Mouse (Mus musculus): ENCODE results near the gene Scube1. TPM values are rescaled to one million over a fixed set of nuclear protein-coding genes. Genes with fewer than 3 reads are reported as not detected.

The Scube1 gene
- polyA plus RNA-seq, 2 experiments: 13.9 to 31.2 TPM

DNA sequence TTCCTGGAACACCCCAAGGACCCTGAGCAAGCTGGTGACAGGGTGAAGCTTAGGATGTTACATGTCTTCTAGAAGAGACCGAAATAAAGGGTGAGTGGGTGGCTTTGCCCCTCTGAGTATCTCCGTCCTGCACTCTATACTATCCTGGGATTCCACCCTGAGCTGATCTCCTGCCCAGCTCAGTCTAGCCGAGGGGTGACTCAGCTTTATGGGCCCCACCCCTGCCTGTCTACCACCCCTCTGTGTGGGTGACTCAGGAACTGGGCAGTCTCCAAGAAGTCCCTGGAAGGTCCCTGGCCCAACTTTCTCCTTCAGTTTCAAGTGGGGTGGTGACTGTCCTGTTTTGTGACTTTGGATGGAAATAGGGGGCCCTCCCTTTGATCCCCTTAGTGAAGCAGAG lies 159.4 kb downstream of the Scube1 start:
- Histone ChIP-seq H3K36me3 (ENCODE audit: control insufficient read depth, insufficient read depth, low read length) (no peaks in the 10 kb centered on the region), H3K4me1 (ENCODE audit: control insufficient read depth, insufficient read depth, low read length) (peaks cover 15% of the 10 kb centered on the region), H3K4me3 (replicated peaks; ENCODE audit: low read length) (no peak overlapping the region), H3K27ac (replicated peaks; ENCODE audit: low read depth, low read length) (no peak overlapping the region), H3K9ac (ENCODE audit: low read depth, low read length, severe bottlenecking) (no peak overlapping the region), H3K4me2 (replicated peaks; ENCODE audit: low read depth, low read length, severe bottlenecking) (no peak overlapping the region), H3K9me3 (ENCODE audit: control insufficient read depth, low read length) (no peaks in the 10 kb centered on the region), H3K27me3 (ENCODE audit: control insufficient read depth, insufficient read depth, low read length) (no peaks in the 10 kb centered on the region)
- TF ChIP-seq POLR2A (IDR thresholded peaks at IDR 0.05; ENCODE audit: borderline replicate concordance, extremely low read depth, insufficient read depth, insufficient read length): no peak
- ATAC-seq (ENCODE audit: low FRiP score, low read depth): no peak
- DNase-seq (ENCODE audit: low spot score): no peak
- WGBS: 88% methylated on average over 3 of the region's 3 CpGs

DNA sequence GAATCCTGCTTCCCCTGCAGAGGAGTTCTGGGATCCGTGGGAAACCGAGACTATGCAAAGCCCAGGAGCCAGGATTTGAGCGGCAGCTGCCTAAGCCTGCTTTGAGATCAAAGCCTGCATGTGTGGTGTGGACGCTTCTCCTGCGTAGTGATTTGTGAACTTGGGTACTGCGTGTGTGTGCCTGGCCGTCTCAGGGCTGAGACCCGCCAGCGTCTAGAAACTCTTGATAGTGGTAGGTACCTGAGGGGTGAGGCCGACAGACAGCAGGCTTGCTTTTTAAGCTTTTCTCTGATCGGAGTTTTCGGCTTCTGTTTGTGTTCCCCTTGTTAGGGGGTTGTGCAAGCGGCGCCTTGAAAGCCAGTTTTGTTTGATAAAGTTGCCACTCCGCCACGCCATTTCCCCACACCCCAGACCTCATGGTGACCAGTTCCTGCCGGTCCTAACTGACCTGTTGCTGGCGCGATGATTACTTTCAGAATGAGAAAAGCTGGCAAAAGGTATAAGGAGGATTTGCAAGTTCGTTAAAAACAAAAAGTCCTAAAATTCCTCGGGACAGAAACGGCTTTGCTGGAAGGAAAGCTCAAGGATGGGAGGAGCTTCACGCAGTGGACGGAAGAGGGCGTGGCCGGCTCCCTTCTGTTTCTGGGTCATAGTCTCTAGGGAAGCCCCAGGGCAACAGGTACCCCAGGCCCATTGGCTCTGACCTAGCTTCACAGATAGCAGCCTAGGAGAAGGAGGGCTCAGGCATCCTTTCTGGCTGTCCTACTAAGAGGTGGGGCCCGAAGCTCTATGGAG lies 160.8 kb downstream of the Scube1 start:
- Histone ChIP-seq H3K9me3 (ENCODE audit: control insufficient read depth, low read length) (no peaks in the 10 kb centered on the region), H3K27me3 (ENCODE audit: control insufficient read depth, insufficient read depth, low read length) (no peaks in the 10 kb centered on the region), H3K9ac (ENCODE audit: low read depth, low read length, severe bottlenecking) (peak overlapping the region; percentile 59), H3K4me2 (replicated peaks; ENCODE audit: low read depth, low read length, severe bottlenecking) (peak overlapping the region; percentile 95), H3K36me3 (ENCODE audit: control insufficient read depth, insufficient read depth, low read length) (no peaks in the 10 kb centered on the region), H3K4me3 (replicated peaks; ENCODE audit: low read length) (peak overlapping the region; percentile 49), H3K4me1 (ENCODE audit: control insufficient read depth, insufficient read depth, low read length) (peaks cover 15% of the 10 kb centered on the region), H3K27ac (replicated peaks; ENCODE audit: low read depth, low read length) (no peak overlapping the region)
- DNase-seq (ENCODE audit: low spot score): peak; percentile 50
- TF ChIP-seq POLR2A (IDR thresholded peaks at IDR 0.05; ENCODE audit: borderline replicate concordance, extremely low read depth, insufficient read depth, insufficient read length): no peak
- 2% methylated on average over 27 of the region's 27 CpGs for WGBS
- ATAC-seq (ENCODE audit: low FRiP score, low read depth): peak; percentile 38; the same call in 1 of the 2 replicates

- peak within 1 kb of the TSS; percentile 59 for H3K9ac ChIP-seq (ENCODE audit: low read depth, low read length, severe bottlenecking)
- H3K27me3 ChIP-seq (ENCODE audit: control insufficient read depth, insufficient read depth, low read length): no peaks in the 10 kb centered on the region
- H3K27ac ChIP-seq (replicated peaks; ENCODE audit: low read depth, low read length): no peak within 1 kb of the TSS
- H3K36me3 ChIP-seq (ENCODE audit: control insufficient read depth, insufficient read depth, low read length): no peaks in the 10 kb centered on the region
- peak within 1 kb of the TSS; percentile 49 for H3K4me3 ChIP-seq (replicated peaks; ENCODE audit: low read length)
- TF ChIP-seq POLR2A (IDR thresholded peaks at IDR 0.05; ENCODE audit: borderline replicate concordance, extremely low read depth, insufficient read depth, insufficient read length): no peak
- H3K4me1 ChIP-seq (ENCODE audit: control insufficient read depth, insufficient read depth, low read length): peaks cover 15% of the 10 kb centered on the region
- H3K4me2 ChIP-seq (replicated peaks; ENCODE audit: low read depth, low read length, severe bottlenecking): peak within 1 kb of the TSS; percentile 95
- no peaks in the 10 kb centered on the region for H3K9me3 ChIP-seq (ENCODE audit: control insufficient read depth, low read length)
- 0% methylated on average over 26 of the region's 28 CpGs for whole genome bisulfite sequencing
- peak; percentile 24 for ATAC-seq (ENCODE audit: low FRiP score, low read depth)
- no peak for DNase-seq (ENCODE audit: low spot score)
Observed at GRCm38 (mm10) chr15:83563327-83563856, 161.4 kb downstream of the Scube1 start, which contains the start of the genes Tspo and Mcat. TSS of gene Tspo (plus strand) at chr15:83563592. TSS of gene Mcat (minus strand) at chr15:83563787.

DNA sequence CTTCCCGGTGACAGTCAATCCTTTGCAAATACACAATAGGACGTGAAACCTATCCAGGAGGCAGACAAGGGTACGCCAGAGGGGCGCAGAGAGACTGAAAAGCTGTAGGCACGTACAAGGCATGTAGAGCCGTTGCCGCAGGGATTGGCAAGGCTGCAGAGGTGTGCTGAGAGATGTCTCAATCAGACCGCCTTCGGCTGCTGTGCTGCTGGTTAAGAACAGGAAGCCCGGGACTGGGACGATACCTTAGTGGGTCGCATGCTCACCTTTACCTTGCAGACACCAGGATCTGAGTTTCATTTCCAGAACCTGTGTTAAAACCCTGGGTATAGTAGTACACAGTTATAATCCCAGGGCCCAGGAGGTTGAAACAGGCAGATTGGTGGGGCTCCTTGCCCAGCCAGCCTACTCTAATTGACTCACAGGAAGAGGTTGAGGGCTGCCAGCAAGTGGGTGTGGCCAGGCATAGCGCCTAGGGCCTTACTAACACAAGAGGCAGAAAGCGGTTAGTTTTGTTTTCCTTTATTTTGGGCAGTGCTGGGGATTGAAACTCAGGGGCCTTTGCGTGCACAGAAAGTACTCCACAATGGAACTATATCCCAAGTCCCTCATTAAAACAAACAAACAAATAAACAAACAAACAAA lies 162.1 kb downstream of the Scube1 start:
- 35% methylated on average over 15 of the region's 15 CpGs for WGBS
- no peak for TF ChIP-seq POLR2A (IDR thresholded peaks at IDR 0.05; ENCODE audit: borderline replicate concordance, extremely low read depth, insufficient read depth, insufficient read length)
- Histone ChIP-seq H3K9ac (ENCODE audit: low read depth, low read length, severe bottlenecking) (peak overlapping the region; percentile 5; the same call in 1 of the 2 replicates), H3K4me3 (replicated peaks; ENCODE audit: low read length) (peak overlapping the region; percentile 49; the same call in 1 of the 2 replicates), H3K4me1 (ENCODE audit: control insufficient read depth, insufficient read depth, low read length) (peaks cover 15% of the 10 kb centered on the region), H3K9me3 (ENCODE audit: control insufficient read depth, low read length) (no peaks in the 10 kb centered on the region), H3K27ac (replicated peaks; ENCODE audit: low read depth, low read length) (no peak overlapping the region), H3K27me3 (ENCODE audit: control insufficient read depth, insufficient read depth, low read length) (no peaks in the 10 kb centered on the region), H3K36me3 (ENCODE audit: control insufficient read depth, insufficient read depth, low read length) (no peaks in the 10 kb centered on the region), H3K4me2 (replicated peaks; ENCODE audit: low read depth, low read length, severe bottlenecking) (peak overlapping the region; percentile 95)
- peak; percentile 83 for DNase-seq (ENCODE audit: low spot score)
- ATAC-seq (ENCODE audit: low FRiP score, low read depth): peak; percentile 56

- TF ChIP-seq POLR2A (IDR thresholded peaks at IDR 0.05; ENCODE audit: borderline replicate concordance, extremely low read depth, insufficient read depth, insufficient read length): no peak
- WGBS: 62% methylated on average over 5 of the region's 5 CpGs
- Histone ChIP-seq H3K9me3 (ENCODE audit: control insufficient read depth, low read length) (no peaks in the 10 kb centered on the region), H3K27me3 (ENCODE audit: control insufficient read depth, insufficient read depth, low read length) (no peaks in the 10 kb centered on the region), H3K9ac (ENCODE audit: low read depth, low read length, severe bottlenecking) (no peak overlapping the region), H3K36me3 (ENCODE audit: control insufficient read depth, insufficient read depth, low read length) (no peaks in the 10 kb centered on the region), H3K4me1 (ENCODE audit: control insufficient read depth, insufficient read depth, low read length) (peaks cover 15% of the 10 kb centered on the region), H3K4me3 (replicated peaks; ENCODE audit: low read length) (no peak overlapping the region), H3K4me2 (replicated peaks; ENCODE audit: low read depth, low read length, severe bottlenecking) (no peak overlapping the region), H3K27ac (replicated peaks; ENCODE audit: low read depth, low read length) (no peak overlapping the region)
- DNase-seq (ENCODE audit: low spot score) (no peak), ATAC-seq (ENCODE audit: low FRiP score, low read depth) (no peak)
Observed at GRCm38 (mm10) chr15:83560941-83561477, 163.8 kb downstream of the Scube1 start.

All from limb, embryonic 14.5 days (tissue).